Mouse (Mus musculus) stomach, postnatal 0 days (tissue): ENCODE data around the gene Auts2.

ENCODE experiments used
- CTCF ChIP-seq: IDR thresholded peaks from 2 replicates; pipeline ENCODE4 v1.5.1; 2016; ENCODE audit warnings: antibody characterized with exemption, low read depth, mild to moderate bottlenecking, moderate library complexity
- EP300 ChIP-seq: optimal IDR thresholded peaks from 2 replicates; pipeline ENCODE3; 2016; ENCODE audit warnings: antibody characterized with exemption

DNA sequence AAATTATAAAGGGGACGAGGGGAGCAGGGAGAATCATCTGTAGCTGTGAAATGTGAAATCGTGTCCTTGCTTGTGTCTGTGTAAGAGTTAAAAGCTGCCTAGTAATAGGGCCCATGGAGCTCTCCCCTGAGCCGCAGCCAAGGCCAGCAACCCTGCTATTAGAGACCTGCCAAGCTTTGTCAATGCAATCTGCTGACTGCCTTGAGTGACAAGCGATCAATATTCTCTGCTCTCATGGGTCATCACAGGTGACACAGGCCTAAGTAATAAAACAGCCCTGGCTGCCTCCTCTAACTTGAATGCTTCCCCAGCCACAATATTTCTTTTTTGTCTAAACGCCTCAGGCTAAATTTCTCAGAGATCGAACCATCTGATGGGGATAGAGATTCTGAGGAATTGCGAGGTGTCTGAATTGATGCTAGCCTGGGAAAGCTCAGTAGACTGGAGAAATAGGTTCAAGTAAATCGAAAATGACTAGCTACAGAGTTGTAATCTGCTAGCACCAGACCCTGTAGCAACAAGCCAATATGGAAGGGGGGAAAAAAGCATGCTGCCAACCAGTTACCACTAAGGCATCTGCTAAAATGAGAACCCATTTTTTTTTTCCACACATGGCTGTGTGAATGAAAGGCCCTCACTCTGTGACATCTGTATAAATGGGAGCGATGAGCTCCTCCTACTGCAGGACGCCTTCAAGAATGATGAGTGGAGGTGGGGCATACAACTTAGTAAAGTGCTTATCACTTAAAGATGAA is 453.5 kb downstream of the Auts2 start:
- TF ChIP-seq CTCF (no peak), EP300 (no peak)
